Mouse (Mus musculus): ENCODE data around the gene Ung. TPM values are rescaled to one million over a fixed set of nuclear protein-coding genes. Genes with fewer than 3 reads are reported as not detected.

Ung gene
- polyA plus RNA-seq, 1 experiment from 2014 or later = 34.3 TPM

DNA sequence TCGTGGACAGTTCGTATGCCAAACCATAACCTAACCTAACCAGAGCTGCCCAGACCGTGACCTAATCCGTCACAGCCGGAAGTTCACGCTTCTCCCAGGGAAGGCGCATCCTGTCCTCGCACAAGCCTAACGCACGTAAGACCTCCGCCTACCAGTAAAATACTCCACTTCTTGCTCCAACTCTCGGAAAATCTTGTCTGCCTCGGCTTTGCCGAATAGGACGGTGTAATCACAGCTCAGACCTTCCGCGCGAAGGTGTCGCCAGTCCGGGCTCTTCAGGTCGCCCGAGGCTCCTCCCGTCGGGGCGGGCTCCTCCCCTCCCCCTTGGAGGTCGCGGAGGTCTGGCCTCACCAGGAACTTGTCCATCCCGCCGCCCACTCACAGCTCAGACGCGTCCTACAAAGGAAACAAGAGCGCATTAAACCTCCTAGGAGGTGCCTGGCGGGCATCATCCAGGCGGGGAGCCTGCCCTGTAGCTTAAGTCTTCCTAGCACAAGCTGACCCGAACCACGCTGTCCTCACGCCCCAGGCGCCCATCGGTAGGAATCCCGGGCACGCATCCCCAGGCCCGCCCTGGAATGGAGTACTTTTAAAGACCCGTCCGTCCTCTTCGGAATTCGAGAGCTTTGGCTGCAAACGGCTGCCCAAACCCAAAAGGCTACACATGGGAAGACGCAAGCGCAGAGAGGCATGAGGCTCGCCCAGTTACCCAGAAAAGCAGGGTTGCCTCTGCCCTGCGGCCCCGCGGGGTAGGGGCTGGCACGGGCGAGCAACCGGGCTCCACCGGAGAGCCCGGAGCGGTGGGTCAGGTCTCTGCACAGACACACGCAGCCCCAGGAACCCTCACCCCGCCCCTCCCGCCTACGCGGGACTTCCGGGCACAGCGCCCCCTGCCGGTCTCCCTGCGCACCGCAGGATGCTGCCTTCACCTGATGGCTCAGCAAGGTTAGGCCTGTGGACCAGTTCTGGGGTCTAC lies 2.5 kb upstream of the Ung start, which contains the start of gene Alkbh2:
TSS of gene Alkbh2 (minus strand) at position 845 of the 976 bp plus-strand sequence.
- Histone ChIP-seq H3K4me2 (ENCODE audit: low read depth, low read length) (peak within 1 kb of the TSS; percentile 98), H3K27ac (ENCODE audit: low read length) (peak within 1 kb of the TSS; percentile 93), H3K36me3 (ENCODE audit: control insufficient read depth, insufficient read depth, low read length) (no peaks in the 10 kb centered on the region; the same call in 1 of the 2 replicates), H3K9me3 (replicated peaks; ENCODE audit: control insufficient read depth, low read length) (no peaks in the 10 kb centered on the region), H3K9ac (ENCODE audit: low read length) (peak within 1 kb of the TSS; percentile 83), H3K27me3 (ENCODE audit: control insufficient read depth, insufficient read depth, low read length) (no peaks in the 10 kb centered on the region), H3K4me1 (ENCODE audit: control insufficient read depth, insufficient read depth, low read length) (peaks cover 18% of the 10 kb centered on the region), H3K4me3 (replicated peaks; ENCODE audit: low read length) (peak within 1 kb of the TSS; percentile 78)
- peak; percentile 30; the same call in 1 of the 2 replicates for ATAC-seq (ENCODE audit: insufficient read depth, low FRiP score)
- WGBS = 1% methylated on average over 69 of the region's 69 CpGs

DNA sequence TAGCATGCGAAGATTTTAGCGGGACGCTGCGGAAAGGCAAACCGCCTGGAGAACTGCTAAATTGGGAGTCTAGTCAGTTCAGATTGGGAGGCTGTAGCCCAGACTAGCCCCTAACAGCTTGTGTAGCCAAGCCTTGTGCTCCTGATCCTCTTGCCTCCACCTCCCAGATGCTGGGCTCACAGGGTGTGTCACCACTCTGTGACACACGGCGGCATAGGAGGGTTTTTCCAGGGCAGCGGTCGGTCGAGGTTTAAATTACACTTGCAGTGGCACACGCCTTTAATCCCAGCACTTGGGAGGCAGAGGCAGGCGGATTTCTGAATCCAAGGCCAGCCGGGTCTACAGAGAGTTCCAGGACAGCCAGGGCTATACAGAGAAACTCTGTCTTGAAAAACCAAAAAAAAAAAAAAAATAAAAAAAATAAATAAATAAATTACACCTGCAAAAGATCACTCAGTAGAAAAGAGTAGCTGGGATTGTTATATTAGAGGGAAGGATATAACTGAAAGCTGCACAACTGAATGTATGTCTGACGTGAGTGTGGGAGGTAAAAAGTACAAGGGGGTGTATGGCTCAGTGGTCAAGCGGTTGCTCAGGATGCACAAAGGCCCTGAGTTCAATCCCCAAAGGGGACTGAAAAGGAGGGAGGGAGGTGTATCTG lies 506 bp upstream of the Ung start:
- peaks cover 35% of the 10 kb centered on the region for H3K4me1 ChIP-seq (ENCODE audit: control insufficient read depth, insufficient read depth, low read length)
- ATAC-seq (ENCODE audit: insufficient read depth, low FRiP score) = no peak
- 75% methylated on average over 15 of the region's 15 CpGs for WGBS
- H3K9ac ChIP-seq (ENCODE audit: low read length) = peak overlapping the region; percentile 66; the same call in 1 of the 2 replicates
- H3K9me3 ChIP-seq (replicated peaks; ENCODE audit: control insufficient read depth, low read length) = no peaks in the 10 kb centered on the region
- peak overlapping the region; percentile 91 for H3K4me2 ChIP-seq (ENCODE audit: low read depth, low read length)
- no peaks in the 10 kb centered on the region for H3K36me3 ChIP-seq (ENCODE audit: control insufficient read depth, insufficient read depth, low read length)
- peak overlapping the region; percentile 63 for H3K4me3 ChIP-seq (replicated peaks; ENCODE audit: low read length)
- H3K27me3 ChIP-seq (ENCODE audit: control insufficient read depth, insufficient read depth, low read length) = no peaks in the 10 kb centered on the region
- no peak overlapping the region for H3K27ac ChIP-seq (ENCODE audit: low read length)

DNA sequence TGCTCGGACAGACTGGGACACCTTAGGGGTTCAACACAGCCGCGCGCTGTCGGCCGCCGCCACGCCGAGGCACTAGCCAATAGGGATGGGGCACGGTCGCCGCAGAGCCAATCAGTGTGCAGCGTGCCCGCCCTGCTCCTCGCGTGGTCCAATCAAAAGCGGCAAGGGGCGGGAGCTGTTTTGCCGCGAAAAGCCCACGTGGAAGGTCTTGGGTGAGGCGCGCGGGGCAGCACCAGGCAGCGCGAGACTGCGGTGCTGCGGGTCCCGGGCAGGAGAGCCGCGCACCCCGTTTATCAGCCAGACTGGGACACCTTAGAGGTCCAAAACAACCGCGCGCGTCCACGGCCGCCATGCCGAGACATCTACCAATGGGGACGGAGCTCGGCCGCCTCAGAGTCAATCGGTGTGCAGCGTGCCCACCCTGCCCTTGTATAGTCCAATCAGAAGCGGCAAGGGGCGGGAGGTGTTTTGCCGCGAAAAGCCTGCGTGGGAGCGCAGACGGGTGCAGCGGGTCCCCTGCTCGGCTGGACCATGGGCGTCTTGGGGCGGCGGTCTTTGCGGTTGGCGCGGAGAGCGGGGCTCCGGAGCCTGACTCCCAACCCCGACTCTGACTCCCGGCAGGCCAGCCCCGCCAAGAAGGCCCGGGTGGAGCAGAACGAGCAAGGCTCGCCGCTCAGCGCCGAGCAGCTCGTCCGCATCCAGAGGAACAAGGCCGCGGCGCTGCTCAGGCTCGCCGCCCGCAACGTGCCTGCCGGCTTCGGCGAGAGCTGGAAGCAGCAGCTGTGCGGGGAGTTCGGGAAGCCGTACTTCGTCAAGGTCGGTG lies 723 bp downstream of the Ung start:
- H3K9ac ChIP-seq (ENCODE audit: low read length) = peak overlapping the region; percentile 69
- H3K27ac ChIP-seq (ENCODE audit: low read length) = peak overlapping the region; percentile 70
- no peaks in the 10 kb centered on the region for H3K27me3 ChIP-seq (ENCODE audit: control insufficient read depth, insufficient read depth, low read length)
- peaks cover 35% of the 10 kb centered on the region for H3K4me1 ChIP-seq (ENCODE audit: control insufficient read depth, insufficient read depth, low read length)
- under 1% methylated on average over 87 of the region's 87 CpGs for WGBS
- H3K9me3 ChIP-seq (replicated peaks; ENCODE audit: control insufficient read depth, low read length) = no peaks in the 10 kb centered on the region
- H3K36me3 ChIP-seq (ENCODE audit: control insufficient read depth, insufficient read depth, low read length) = no peaks in the 10 kb centered on the region
- peak; percentile 96 for ATAC-seq (ENCODE audit: insufficient read depth, low FRiP score)
- H3K4me2 ChIP-seq (ENCODE audit: low read depth, low read length) = peak overlapping the region; percentile 91
- H3K4me3 ChIP-seq (replicated peaks; ENCODE audit: low read length) = peak overlapping the region; percentile 63

DNA sequence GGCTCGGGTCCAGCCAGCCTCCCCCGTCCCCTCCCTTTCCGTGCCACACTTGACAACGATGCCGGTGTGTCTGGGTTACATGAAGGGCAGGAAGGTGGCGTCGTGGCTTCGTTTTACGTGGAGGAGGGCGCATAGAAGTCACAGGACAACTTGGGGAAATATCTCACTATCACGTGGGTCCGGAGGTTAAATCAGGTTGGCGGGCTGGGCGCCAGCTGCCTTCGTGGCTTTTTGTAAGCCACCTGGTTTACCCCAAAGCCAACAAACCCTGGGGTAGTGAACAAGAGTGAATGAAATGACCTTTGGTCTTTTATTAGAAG lies 1.3 kb downstream of the Ung start:
- under 1% methylated on average over 15 of the region's 15 CpGs for WGBS
- Histone ChIP-seq H3K4me1 (ENCODE audit: control insufficient read depth, insufficient read depth, low read length) (peaks cover 35% of the 10 kb centered on the region), H3K4me3 (replicated peaks; ENCODE audit: low read length) (peak overlapping the region; percentile 63), H3K36me3 (ENCODE audit: control insufficient read depth, insufficient read depth, low read length) (no peaks in the 10 kb centered on the region), H3K27me3 (ENCODE audit: control insufficient read depth, insufficient read depth, low read length) (no peaks in the 10 kb centered on the region), H3K9ac (ENCODE audit: low read length) (peak overlapping the region; percentile 69), H3K4me2 (ENCODE audit: low read depth, low read length) (peak overlapping the region; percentile 91), H3K27ac (ENCODE audit: low read length) (peak overlapping the region; percentile 70), H3K9me3 (replicated peaks; ENCODE audit: control insufficient read depth, low read length) (no peaks in the 10 kb centered on the region)
- no peak for ATAC-seq (ENCODE audit: insufficient read depth, low FRiP score)

DNA sequence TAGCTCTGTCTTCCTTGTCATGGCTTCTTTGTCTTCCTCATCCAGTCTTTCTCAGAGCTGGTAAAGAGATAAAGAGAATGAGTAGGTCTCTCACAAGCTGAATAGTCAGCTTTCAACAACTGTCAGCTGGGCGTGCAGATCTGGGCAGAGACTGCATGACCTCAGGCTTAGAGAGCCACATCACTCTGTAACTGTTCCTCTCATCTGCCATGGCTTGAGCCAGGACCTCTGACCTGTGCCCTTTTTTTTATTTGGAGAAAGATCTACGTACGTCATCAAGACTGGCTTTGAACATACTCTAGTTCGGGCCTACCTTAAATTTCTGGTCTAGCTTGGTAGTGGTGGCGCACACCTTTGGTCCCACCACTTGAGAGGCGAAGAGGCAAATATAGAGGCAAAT lies 2.7 kb downstream of the Ung start:
- 88% methylated on average over 6 of the region's 6 CpGs for WGBS
- ATAC-seq (ENCODE audit: insufficient read depth, low FRiP score) = no peak
- H3K4me3 ChIP-seq (replicated peaks; ENCODE audit: low read length) = no peak overlapping the region
- H3K27ac ChIP-seq (ENCODE audit: low read length) = no peak overlapping the region
- no peak overlapping the region for H3K4me2 ChIP-seq (ENCODE audit: low read depth, low read length)
- H3K9me3 ChIP-seq (replicated peaks; ENCODE audit: control insufficient read depth, low read length) = no peaks in the 10 kb centered on the region
- peaks cover 34% of the 10 kb centered on the region for H3K4me1 ChIP-seq (ENCODE audit: control insufficient read depth, insufficient read depth, low read length)
- no peak overlapping the region for H3K9ac ChIP-seq (ENCODE audit: low read length)
- H3K27me3 ChIP-seq (ENCODE audit: control insufficient read depth, insufficient read depth, low read length) = no peaks in the 10 kb centered on the region
- no peaks in the 10 kb centered on the region for H3K36me3 ChIP-seq (ENCODE audit: control insufficient read depth, insufficient read depth, low read length)

DNA sequence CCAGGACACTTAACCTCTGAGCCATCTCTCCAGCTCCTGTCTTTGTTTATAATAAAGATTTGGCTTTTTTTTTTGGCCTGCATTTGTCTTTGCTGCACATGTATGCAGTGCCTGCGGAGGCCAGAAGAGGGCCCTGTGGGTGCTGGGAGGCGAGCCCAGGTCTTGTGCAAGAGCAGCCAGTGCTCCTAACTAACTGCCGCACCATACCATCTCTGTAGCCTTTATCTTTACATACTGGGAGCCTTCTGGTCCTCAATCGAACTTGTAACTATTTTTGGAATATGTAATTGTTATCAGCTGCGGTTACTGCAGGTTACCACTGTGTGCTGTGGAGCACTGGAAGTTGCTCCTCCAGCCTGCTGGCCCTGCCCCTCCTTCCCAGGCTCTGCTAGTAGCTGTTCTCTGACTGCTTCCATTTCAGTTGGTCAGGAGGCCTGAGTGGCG lies 3.9 kb downstream of the Ung start:
- Histone ChIP-seq H3K27me3 (ENCODE audit: control insufficient read depth, insufficient read depth, low read length) (no peaks in the 10 kb centered on the region), H3K4me2 (ENCODE audit: low read depth, low read length) (no peak overlapping the region), H3K27ac (ENCODE audit: low read length) (no peak overlapping the region), H3K4me1 (ENCODE audit: control insufficient read depth, insufficient read depth, low read length) (peaks cover 41% of the 10 kb centered on the region), H3K9me3 (replicated peaks; ENCODE audit: control insufficient read depth, low read length) (no peaks in the 10 kb centered on the region), H3K36me3 (ENCODE audit: control insufficient read depth, insufficient read depth, low read length) (no peaks in the 10 kb centered on the region), H3K9ac (ENCODE audit: low read length) (no peak overlapping the region), H3K4me3 (replicated peaks; ENCODE audit: low read length) (no peak overlapping the region)
- no peak for ATAC-seq (ENCODE audit: insufficient read depth, low FRiP score)
- 44% methylated on average over 6 of the region's 6 CpGs for WGBS

DNA sequence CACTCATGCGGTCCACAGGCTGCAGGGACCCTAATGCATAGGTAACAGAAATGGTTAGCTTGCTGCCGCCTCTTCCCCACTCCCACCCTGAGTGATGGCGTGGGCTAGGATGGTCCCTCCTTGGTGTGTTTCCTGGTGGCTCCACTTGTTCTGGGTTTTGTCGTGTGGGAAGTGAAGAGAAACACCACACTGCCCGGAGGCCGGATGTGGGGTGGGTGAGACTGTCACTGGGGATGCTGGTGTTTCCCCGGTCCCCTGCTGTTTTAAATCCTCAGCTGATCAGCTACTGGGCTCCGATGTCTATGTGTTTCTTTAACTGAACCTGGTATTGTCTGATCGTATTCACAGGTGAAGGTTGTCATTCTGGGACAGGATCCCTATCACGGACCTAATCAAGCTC lies 5.3 kb downstream of the Ung start:
- no peak for ATAC-seq (ENCODE audit: insufficient read depth, low FRiP score)
- no peak overlapping the region for H3K9ac ChIP-seq (ENCODE audit: low read length)
- H3K4me3 ChIP-seq (replicated peaks; ENCODE audit: low read length) = no peak overlapping the region
- no peak overlapping the region for H3K27ac ChIP-seq (ENCODE audit: low read length)
- no peaks in the 10 kb centered on the region for H3K36me3 ChIP-seq (ENCODE audit: control insufficient read depth, insufficient read depth, low read length)
- H3K4me2 ChIP-seq (ENCODE audit: low read depth, low read length) = no peak overlapping the region
- no peaks in the 10 kb centered on the region for H3K27me3 ChIP-seq (ENCODE audit: control insufficient read depth, insufficient read depth, low read length)
- peaks cover 40% of the 10 kb centered on the region for H3K4me1 ChIP-seq (ENCODE audit: control insufficient read depth, insufficient read depth, low read length)
- H3K9me3 ChIP-seq (replicated peaks; ENCODE audit: control insufficient read depth, low read length) = no peaks in the 10 kb centered on the region
- WGBS = 85% methylated on average over 10 of the region's 10 CpGs

DNA sequence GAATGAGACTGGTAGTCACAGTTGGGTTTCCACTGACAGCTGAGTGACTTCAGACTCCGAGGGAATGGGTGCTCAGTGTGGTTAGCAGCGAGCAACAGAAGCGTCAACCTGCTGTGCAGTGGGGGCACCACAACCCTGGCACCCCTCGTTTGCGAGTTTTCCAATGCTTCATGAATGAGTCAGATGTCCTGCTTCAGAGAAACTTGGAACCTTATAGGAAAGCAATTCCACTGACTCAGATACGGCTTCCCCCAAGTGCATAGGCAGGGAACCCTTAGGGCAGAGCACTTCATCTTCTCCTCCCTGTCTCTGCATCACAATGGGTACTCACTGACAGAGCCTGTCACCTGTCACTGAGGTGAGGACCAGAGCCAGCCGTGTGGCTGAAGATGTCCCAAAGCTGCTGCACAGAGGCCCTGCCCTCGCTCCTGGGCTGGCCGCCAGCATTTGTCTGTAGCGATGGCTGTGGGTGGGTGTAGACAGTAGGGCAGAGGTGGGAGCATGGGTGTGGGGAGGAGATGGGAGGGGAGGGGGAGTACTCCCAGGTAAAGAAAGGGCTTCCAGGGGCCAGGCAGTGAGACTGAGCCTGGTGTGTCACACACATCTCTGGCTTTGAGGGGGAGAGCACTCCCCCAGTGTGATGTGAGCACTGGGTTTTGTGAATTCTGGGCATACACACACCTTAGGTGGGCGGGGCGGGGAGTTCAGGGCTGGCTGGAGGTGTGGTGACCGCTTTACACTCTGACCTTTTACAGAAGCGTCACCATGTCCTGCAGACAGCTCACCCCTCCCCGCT lies 7.5 kb downstream of the Ung start:
- no peak overlapping the region for H3K4me2 ChIP-seq (ENCODE audit: low read depth, low read length)
- H3K9me3 ChIP-seq (replicated peaks; ENCODE audit: control insufficient read depth, low read length) = no peaks in the 10 kb centered on the region
- 74% methylated on average over 15 of the region's 15 CpGs for WGBS
- peaks cover 33% of the 10 kb centered on the region for H3K4me1 ChIP-seq (ENCODE audit: control insufficient read depth, insufficient read depth, low read length)
- H3K9ac ChIP-seq (ENCODE audit: low read length) = peak overlapping the region; percentile 29; the same call in 1 of the 2 replicates
- no peaks in the 10 kb centered on the region for H3K36me3 ChIP-seq (ENCODE audit: control insufficient read depth, insufficient read depth, low read length)
- no peak overlapping the region for H3K4me3 ChIP-seq (replicated peaks; ENCODE audit: low read length)
- peak; percentile 15; the same call in 1 of the 2 replicates for ATAC-seq (ENCODE audit: insufficient read depth, low FRiP score)
- H3K27ac ChIP-seq (ENCODE audit: low read length) = peak overlapping the region; percentile 84
- H3K27me3 ChIP-seq (ENCODE audit: control insufficient read depth, insufficient read depth, low read length) = no peaks in the 10 kb centered on the region
